Mouse (Mus musculus) myocyte (in vitro differentiated cells): ENCODE data around the gene Rbm24.

Experiments
- CEBPB ChIP-seq: IDR thresholded peaks from 2 replicates; pipeline ENCODE4 v1.6.1; 2011; ENCODE audit warnings: mild to moderate bottlenecking, moderate library complexity; ENCODE audit not compliant: poor library complexity, insufficient read depth, severe bottlenecking
- E2F4 ChIP-seq: IDR thresholded peaks from one replicate; pipeline ENCODE4 v1.6.1; 2011; ENCODE audit warnings: mild to moderate bottlenecking, control low read depth, moderate library complexity; ENCODE audit not compliant: insufficient read depth
- MAX ChIP-seq: IDR thresholded peaks from one replicate; pipeline ENCODE4 v1.6.1; 2011; ENCODE audit warnings: low read depth, mild to moderate bottlenecking, control low read depth
- MYOD1 ChIP-seq, 3 experiments: IDR thresholded peaks; one replicate each; pipeline ENCODE4 v1.6.1; 2011; ENCODE audit warnings: control low read depth in 2 of 3, low read depth in 2 of 3, mild to moderate bottlenecking in 2 of 3, moderate library complexity in 1 of 3; ENCODE audit not compliant: insufficient read length in 2 of 3, control insufficient read depth in 1 of 3
- MYOG ChIP-seq, 3 experiments: IDR thresholded peaks; one replicate each; pipeline ENCODE4 v1.6.1; 2011; ENCODE audit warnings: control low read depth in 2 of 3, low read depth in 2 of 3, mild to moderate bottlenecking in 2 of 3; ENCODE audit not compliant: insufficient read length in 2 of 3, control insufficient read depth in 1 of 3, insufficient read depth in 1 of 3
- POLR2A ChIP-seq: IDR thresholded peaks from one replicate; pipeline ENCODE4 v1.6.1; 2011; ENCODE audit warnings: low read depth, mild to moderate bottlenecking, control low read depth, moderate library complexity; ENCODE audit not compliant: insufficient read length
- POLR2AphosphoS2 ChIP-seq: IDR thresholded peaks from one replicate; pipeline ENCODE4 v1.6.1; 2011; ENCODE audit warnings: low read depth, control low read depth; ENCODE audit not compliant: insufficient read length
- SRF ChIP-seq: IDR thresholded peaks from one replicate; pipeline ENCODE4 v1.6.1; 2011; ENCODE audit warnings: low read depth; ENCODE audit not compliant: control insufficient read depth, insufficient read length
- TCF12 ChIP-seq: IDR thresholded peaks from one replicate; pipeline ENCODE4 v1.6.1; 2011; ENCODE audit warnings: mild to moderate bottlenecking, control low read depth; ENCODE audit not compliant: poor library complexity, insufficient read depth, severe bottlenecking
- TCF3 ChIP-seq: IDR thresholded peaks from one replicate; pipeline ENCODE4 v1.6.1; 2011; ENCODE audit warnings: low read depth, control low read depth; ENCODE audit not compliant: insufficient read length
- USF1 ChIP-seq: IDR thresholded peaks from one replicate; pipeline ENCODE4 v1.6.1; 2011; ENCODE audit warnings: low read depth, mild to moderate bottlenecking, control low read depth, moderate library complexity

DNA sequence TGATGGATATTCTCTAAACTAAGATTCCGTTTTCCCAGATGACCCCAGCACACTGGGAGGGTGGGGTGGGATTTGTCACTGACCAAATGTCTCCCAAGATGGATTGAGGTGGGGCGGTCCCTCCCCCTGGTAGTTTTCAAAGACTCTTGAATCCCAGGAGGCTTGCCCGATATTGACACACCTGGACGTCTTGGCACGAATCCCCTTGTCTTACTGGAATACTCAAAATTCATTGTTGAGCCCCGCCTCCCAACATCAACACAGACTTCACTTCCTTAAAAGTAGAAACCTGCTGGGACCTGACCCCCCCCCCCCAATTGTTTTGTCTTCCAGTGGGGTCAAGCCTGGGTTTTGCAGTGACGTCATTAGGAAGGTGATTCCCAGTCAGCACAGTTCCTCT lies 32.4 kb downstream of the Rbm24 start:
- no peak for TF ChIP-seq USF1
- TF ChIP-seq POLR2A, result no peak
- no peak for TF ChIP-seq MYOD1 (IDR thresholded peaks at IDR 0.05; ENCODE audit: control insufficient read depth in 1 of 3, insufficient read length in 2 of 3, low read depth in 2 of 3)
- TF ChIP-seq MAX, result no peak
- no peak for TF ChIP-seq CEBPB
- TF ChIP-seq TCF3, result no peak
- TF ChIP-seq TCF12, result no peak
- TF ChIP-seq MYOG (IDR thresholded peaks at IDR 0.05; ENCODE audit: control insufficient read depth in 1 of 3, insufficient read depth in 1 of 3, insufficient read length in 2 of 3, low read depth in 2 of 3), result no peak
- no peak for TF ChIP-seq SRF
- no peak for TF ChIP-seq POLR2AphosphoS2
- no peak for TF ChIP-seq E2F4
